Mouse (Mus musculus): Measurements from ENCODE around the gene Sufu. TPM values are rescaled to one million over a fixed set of nuclear protein-coding genes. Genes with fewer than 3 reads are reported as not detected.
A peak's percentile ranks its signal among the peaks of the same experiment; 100 is the strongest.

The Sufu gene
- polyA plus RNA-seq, 1 experiment from 2014 or later: 7.6 TPM

GRCm38 (mm10) chr19:46521698-46522097 is 125.0 kb downstream of the Sufu start:
- Histone ChIP-seq H3K4me3 (ENCODE audit: inconsistent target) (no peak overlapping the region), H3K27ac (peak overlapping the region; percentile 98), H3K79me2 (ENCODE audit: inconsistent target) (no peaks in the 10 kb centered on the region), H3K36me3 (ENCODE audit: inconsistent target) (no peaks in the 10 kb centered on the region)

DNA sequence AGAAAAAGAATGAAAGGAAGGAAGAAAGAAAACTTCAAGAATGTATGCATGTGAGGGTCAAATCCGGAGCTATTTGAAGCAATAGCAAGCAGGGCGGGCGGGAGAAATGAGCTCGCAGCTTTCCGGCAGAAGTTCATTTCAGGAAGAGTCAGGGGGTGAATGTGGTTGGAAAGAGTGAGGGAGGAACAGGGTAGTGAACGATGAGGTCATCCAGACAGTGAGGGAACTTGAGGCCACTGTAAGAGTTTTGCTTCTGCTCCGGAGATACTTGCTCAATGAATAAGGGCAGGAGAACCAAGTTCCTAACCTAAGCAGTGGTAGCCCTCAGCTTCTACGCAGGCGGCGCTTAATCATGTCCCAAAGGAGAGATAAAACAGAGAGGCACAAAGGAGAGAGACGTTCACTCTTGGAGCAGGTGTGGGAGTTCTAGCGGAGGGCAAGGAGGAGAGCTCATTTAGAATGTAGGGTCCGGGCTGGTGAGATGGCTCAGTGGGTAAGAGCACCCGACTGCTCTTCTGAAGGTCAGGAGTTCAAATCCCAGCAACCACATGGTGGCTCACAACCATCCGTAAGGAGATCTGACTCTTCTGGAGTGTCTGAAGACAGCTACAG is 125.8 kb downstream of the Sufu start:
- Histone ChIP-seq H3K79me2 (ENCODE audit: inconsistent target) (no peaks in the 10 kb centered on the region), H3K4me3 (ENCODE audit: inconsistent target) (no peak overlapping the region), H3K27ac (peak overlapping the region; percentile 98), H3K36me3 (ENCODE audit: inconsistent target) (no peaks in the 10 kb centered on the region)
- WGBS (ENCODE audit: missing documents): 2% methylated on average over 15 of the region's 15 CpGs

GRCm38 (mm10) chr19:46523131-46523479 is 126.4 kb downstream of the Sufu start:
- Histone ChIP-seq H3K36me3 (ENCODE audit: inconsistent target) (no peaks in the 10 kb centered on the region), H3K79me2 (ENCODE audit: inconsistent target) (no peaks in the 10 kb centered on the region), H3K4me3 (ENCODE audit: inconsistent target) (no peak overlapping the region), H3K27ac (peak overlapping the region; percentile 98)

DNA sequence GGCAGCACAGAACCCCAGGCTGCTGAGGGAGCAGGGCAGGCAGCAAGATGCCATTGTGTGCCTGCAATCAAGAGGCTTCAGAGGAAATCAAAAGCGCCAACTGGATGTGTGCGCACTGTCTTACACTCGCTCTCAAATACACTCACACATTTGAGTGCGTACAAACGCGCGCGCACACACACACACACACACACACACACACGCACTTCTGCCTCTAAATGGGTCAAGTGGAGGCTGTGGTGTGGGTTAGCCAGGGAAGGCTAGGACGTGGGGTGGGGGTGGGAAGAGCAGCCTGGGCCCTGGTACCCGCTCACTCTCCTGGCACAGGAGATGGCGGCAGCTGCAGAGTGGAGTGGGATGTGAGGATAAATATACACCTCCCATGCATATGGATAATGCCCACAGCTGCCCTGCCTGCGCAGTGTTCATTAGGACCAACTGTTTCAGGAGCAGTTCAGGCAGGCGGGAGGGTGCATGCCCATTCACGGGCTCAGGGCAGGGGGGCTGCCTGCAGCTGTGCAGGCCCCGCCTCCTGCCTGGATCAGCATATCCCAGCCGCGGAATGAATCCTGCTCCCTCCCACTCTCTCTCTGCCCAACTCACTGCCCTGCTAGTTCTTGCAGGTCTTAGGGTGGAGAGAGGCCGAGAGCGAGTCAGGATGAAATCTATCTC is 126.9 kb downstream of the Sufu start:
- H3K27ac ChIP-seq: peak overlapping the region; percentile 98
- 36% methylated on average over 15 of the region's 20 CpGs for WGBS (ENCODE audit: missing documents)
- no peak overlapping the region for H3K4me3 ChIP-seq (ENCODE audit: inconsistent target)
- H3K79me2 ChIP-seq (ENCODE audit: inconsistent target): no peaks in the 10 kb centered on the region
- no peaks in the 10 kb centered on the region for H3K36me3 ChIP-seq (ENCODE audit: inconsistent target)

- peak overlapping the region; percentile 98 for H3K27ac ChIP-seq
- H3K79me2 ChIP-seq (ENCODE audit: inconsistent target): no peaks in the 10 kb centered on the region
- 52% methylated on average over 6 of the region's 6 CpGs for WGBS (ENCODE audit: missing documents)
- H3K4me3 ChIP-seq (ENCODE audit: inconsistent target): no peak overlapping the region
- H3K36me3 ChIP-seq (ENCODE audit: inconsistent target): no peaks in the 10 kb centered on the region
Observed at GRCm38 (mm10) chr19:46524152-46524544, 127.5 kb downstream of the Sufu start.

- 35% methylated on average over 13 of the region's 14 CpGs for WGBS (ENCODE audit: missing documents)
- Histone ChIP-seq H3K36me3 (ENCODE audit: inconsistent target) (no peaks in the 10 kb centered on the region), H3K4me3 (ENCODE audit: inconsistent target) (no peak overlapping the region), H3K27ac (peak overlapping the region; percentile 98), H3K79me2 (ENCODE audit: inconsistent target) (no peaks in the 10 kb centered on the region)
Observed at GRCm38 (mm10) chr19:46524601-46525321, 128.1 kb downstream of the Sufu start.

DNA sequence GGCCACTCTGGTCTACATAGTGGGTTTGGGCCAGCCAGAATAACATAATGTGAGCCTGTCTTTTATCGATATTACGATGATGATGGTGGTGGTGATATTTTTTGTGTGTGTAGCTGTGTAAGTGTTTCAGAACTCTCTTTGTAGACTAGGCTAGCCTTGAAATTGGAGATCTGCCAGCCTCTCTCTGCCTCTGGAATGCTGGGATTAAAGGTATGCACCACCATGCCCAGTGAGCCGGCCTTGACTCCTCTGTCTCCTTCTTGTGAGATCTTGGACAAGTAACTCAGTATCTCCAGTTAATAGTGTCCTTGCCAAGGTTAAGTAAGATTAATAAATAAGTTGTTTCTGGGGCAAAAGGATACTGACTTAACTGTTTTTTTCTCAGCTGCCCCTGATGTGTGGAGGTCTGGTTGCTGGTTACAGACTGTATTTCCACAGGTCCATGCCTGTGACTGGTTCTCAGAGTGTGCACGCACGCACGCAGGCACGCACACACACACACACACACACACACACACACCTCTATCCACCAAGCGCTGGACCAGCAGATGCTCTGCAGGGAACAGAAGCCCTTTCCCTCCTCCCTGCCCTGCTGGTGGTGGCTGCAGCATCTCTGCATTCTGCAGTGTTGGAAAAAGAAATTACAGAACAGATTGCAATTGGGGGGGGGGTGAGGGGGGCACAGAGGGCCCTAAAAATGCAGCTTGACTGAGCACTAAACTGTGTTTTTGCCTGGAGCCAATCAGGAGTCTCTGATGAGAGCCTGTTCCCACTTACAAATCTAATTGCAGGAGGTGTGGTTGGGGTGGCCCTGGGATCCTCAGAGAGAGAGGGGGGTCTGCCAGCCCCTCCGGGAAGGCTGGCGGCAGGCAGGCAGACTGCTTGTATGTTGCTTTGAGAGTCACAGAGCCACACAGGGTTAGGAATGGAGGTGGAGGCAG is 129.3 kb downstream of the Sufu start:
- WGBS (ENCODE audit: missing documents): 96% methylated on average over 10 of the region's 10 CpGs
- no peak overlapping the region for H3K4me3 ChIP-seq (ENCODE audit: inconsistent target)
- no peaks in the 10 kb centered on the region for H3K79me2 ChIP-seq (ENCODE audit: inconsistent target)
- H3K36me3 ChIP-seq (ENCODE audit: inconsistent target): no peaks in the 10 kb centered on the region
- peak overlapping the region; percentile 98 for H3K27ac ChIP-seq

DNA sequence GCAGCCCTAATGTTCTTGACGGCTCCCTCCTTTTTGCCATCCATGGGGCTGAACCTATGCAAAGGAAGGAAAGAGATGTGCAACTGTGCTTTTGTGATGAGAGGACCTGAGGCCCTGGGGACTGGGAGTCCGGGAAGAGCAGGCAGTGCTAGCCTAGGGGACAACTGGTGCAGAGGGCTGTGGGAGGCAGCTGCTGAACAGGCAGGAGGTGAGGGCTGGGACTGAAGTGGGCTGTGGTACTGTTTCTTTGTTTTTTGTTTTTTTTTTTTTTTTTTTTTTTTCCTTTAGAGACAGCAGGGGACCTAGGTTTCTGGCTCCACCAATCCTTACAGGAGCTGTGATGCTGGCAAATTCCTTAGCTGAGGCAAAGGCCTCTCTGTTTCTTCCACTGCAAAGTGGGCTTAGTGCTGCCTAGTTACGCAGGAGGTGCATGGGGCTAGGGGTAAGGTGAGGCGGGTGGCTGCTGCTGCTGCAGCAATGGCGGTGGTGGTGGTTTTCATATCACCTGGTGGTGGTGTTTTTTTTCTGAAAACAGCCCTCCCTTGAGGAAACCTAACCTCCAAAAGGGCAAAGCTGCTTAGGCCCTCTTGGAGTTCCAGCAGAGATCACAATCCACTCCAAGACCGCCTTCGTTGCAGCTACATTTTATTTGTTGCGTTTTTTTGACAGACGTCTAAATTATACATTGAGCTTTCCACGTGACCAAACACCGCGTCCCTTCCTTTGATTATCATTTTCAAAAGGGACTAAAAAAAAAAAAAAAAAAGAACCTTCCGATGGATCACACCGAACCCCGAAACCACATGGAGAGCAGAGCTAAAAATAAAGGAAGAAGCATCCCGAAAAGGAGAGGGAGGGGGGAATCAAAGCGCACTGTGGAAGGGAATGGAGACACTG is 131.2 kb downstream of the Sufu start:
- no peaks in the 10 kb centered on the region for H3K36me3 ChIP-seq (ENCODE audit: inconsistent target)
- 63% methylated on average over 16 of the region's 17 CpGs for WGBS (ENCODE audit: missing documents)
- H3K27ac ChIP-seq: peak overlapping the region; percentile 82
- peak overlapping the region; percentile 23; the same call in 1 of the 2 replicates for H3K4me3 ChIP-seq (ENCODE audit: inconsistent target)
- no peaks in the 10 kb centered on the region for H3K79me2 ChIP-seq (ENCODE audit: inconsistent target)

GRCm38 (mm10) chr19:46528529-46529213 is 132.0 kb downstream of the Sufu start:
- Histone ChIP-seq H3K79me2 (ENCODE audit: inconsistent target) (no peaks in the 10 kb centered on the region), H3K27ac (peak overlapping the region; percentile 82), H3K4me3 (ENCODE audit: inconsistent target) (peak overlapping the region; percentile 23), H3K36me3 (ENCODE audit: inconsistent target) (no peaks in the 10 kb centered on the region)
- 7% methylated on average over 20 of the region's 20 CpGs for WGBS (ENCODE audit: missing documents)

DNA sequence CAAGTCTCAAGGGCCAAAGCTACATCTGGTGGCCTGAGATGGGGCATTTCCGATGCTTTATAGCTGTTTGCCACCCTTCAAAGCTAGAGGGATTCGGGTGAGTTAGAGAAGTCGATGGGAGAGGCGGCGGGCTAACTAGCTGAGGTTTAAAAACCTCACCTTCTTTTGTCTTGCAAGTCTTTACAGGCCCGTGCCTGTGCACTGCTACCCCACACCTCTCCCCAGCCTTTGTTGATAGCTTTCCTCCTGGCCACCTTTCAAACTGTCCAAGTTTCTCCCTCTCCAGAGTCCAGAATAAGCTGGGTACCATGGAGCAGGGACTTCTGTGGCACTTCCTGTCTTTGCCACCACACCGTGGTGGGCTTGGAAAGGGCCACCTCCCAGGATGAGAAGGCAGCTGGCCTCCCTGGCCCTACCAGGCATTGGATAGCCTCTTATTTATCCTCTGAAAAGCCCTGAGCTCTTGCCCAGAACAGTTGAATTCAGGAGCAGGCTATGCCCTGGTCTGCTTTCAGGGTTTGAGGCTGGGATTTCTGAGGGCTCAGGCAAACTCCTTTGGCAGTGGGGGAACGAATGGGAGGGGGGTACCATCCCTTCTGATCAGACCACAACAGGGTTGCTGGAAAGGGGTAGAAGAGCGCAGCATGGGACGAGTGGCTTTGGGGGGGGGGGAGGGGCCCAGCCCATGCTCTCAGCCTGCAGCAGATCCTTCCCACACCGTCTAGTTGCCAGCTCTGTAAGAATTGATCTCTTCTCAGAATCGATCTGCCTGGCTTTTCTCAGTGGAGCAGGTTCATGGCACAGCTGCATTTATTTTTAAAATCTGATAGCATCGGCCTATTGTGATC is 133.1 kb downstream of the Sufu start:
- Histone ChIP-seq H3K27ac (peak overlapping the region; percentile 82), H3K79me2 (ENCODE audit: inconsistent target) (no peaks in the 10 kb centered on the region), H3K4me3 (ENCODE audit: inconsistent target) (no peak overlapping the region), H3K36me3 (ENCODE audit: inconsistent target) (no peaks in the 10 kb centered on the region)
- 81% methylated on average over 12 of the region's 13 CpGs for WGBS (ENCODE audit: missing documents)

- Histone ChIP-seq H3K4me3 (ENCODE audit: inconsistent target) (no peak overlapping the region), H3K27ac (no peak overlapping the region), H3K36me3 (ENCODE audit: inconsistent target) (no peaks in the 10 kb centered on the region), H3K79me2 (ENCODE audit: inconsistent target) (no peaks in the 10 kb centered on the region)
- 93% methylated on average over 8 of the region's 8 CpGs for WGBS (ENCODE audit: missing documents)
Observed at GRCm38 (mm10) chr19:46530449-46530990, 133.8 kb downstream of the Sufu start.
